Mouse (Mus musculus): ENCODE results near the gene Gjd2.

- TF ChIP-seq CTCF (IDR thresholded peaks at IDR 0.05; ENCODE audit: borderline replicate concordance, extremely low read depth, insufficient read depth, insufficient read length) = no peak
- TF ChIP-seq POLR2A (IDR thresholded peaks at IDR 0.05; ENCODE audit: borderline replicate concordance, extremely low read depth, insufficient read depth, insufficient read length, poor library complexity, severe bottlenecking) = no peak
Measured at GRCm38 (mm10) chr2:114037926-114038325, 24.5 kb upstream of the Gjd2 start.

Measured in brain, embryonic 14.5 days (tissue).